Mouse (Mus musculus) G1E (cell line): ENCODE measurements around the gene Rrp1.

Experiments used
- CTCF ChIP-seq: IDR thresholded peaks from 2 replicates; pipeline ENCODE4 v1.5.1; 2012; ENCODE audit warnings: low read depth, low read length, inconsistent platforms, mixed read lengths
- GATA1 ChIP-seq: IDR thresholded peaks from 2 replicates; pipeline ENCODE4 v1.6.1; 2012; ENCODE audit warnings: borderline replicate concordance, low read length, inconsistent platforms, mixed read lengths
- POLR2AphosphoS5 ChIP-seq: IDR thresholded peaks from 2 replicates; pipeline ENCODE4 v1.6.1; 2012; ENCODE audit warnings: low read depth, low read length, inconsistent platforms; ENCODE audit not compliant: insufficient replicate concordance
- TAL1 ChIP-seq: conservative IDR thresholded peaks from 2 replicates; pipeline ENCODE4 v1.6.1; 2012; ENCODE audit warnings: low read depth, low read length, inconsistent platforms, mixed read lengths

DNA sequence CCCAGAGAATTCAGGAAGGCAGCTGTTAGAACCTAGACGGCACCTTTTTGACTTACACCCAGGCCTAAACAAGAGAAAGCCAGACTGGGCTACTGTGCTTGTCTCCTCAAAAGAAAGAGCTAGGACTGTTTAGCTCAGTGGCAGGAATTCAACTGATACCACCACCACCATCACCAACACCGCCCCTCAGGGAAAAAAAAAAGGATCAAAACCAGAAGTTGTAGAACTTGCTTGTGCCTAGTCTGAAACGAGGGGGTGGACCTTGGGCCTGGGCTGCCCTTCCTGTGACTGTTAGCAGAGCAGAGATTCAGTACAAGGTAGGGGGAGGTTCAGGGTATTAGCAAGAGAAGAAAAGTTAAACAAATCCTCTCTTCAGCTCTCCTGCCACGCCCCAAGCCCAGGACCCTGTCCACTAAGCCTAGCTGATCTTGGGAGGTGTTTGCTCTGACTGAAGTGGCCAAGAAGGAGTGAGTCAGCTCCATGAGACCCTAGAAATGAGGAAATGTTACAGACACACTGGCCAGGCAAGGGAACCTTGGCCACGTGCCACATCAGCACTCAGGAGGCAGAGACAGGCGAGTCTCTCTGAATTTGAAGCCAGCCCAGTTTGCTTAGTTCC is 13.4 kb upstream of the Rrp1 start:
- no peak for TF ChIP-seq TAL1
- no peak for TF ChIP-seq CTCF
- no peak for TF ChIP-seq POLR2AphosphoS5
- TF ChIP-seq GATA1 = no peak
